Mouse (Mus musculus): ENCODE measurements at regions not wholly inside any gene's neighbourhood (a gene's known extent, or its start where the extent isn't known, plus 50 kb on each side); places are given as distances from the start of the nearest gene placed in this dataset.

GRCm38 (mm10) chr13:39907720-39908119 is 453.5 kb downstream of the Ofcc1 start:
- TF ChIP-seq CTCF (IDR thresholded peaks at IDR 0.05; ENCODE audit: borderline replicate concordance, extremely low read depth, insufficient read depth, insufficient read length) (no peak), POLR2A (IDR thresholded peaks at IDR 0.05; ENCODE audit: borderline replicate concordance, extremely low read depth, insufficient read depth, insufficient read length, poor library complexity, severe bottlenecking) (no peak)
